Mouse (Mus musculus): ENCODE results near the gene Lhx8.

Lhx8 gene

GRCm38 (mm10) chr3:154330181-154331002 is at the start of gene Lhx8:
TSS of gene Lhx8 (minus strand) at chr3:154330659.
- in situ Hi-C loops (cut with MboI, MseI): loop anchor here (10.0 kb wide), 2 partner anchors 244 to 376 kb away; no protein-coding TSS in a partner anchor

- in situ Hi-C loops (cut with MboI, MseI): no loop called here
Measured at GRCm38 (mm10) chr3:154373536-154373935, 43.1 kb upstream of the Lhx8 start.

- in situ Hi-C loops (cut with MboI, MseI): no loop called here
Measured at GRCm38 (mm10) chr3:154372688-154373087, 42.2 kb upstream of the Lhx8 start.

- in situ Hi-C loops (cut with MboI, MseI): no loop called here
Measured at GRCm38 (mm10) chr3:154367327-154367726, 36.9 kb upstream of the Lhx8 start.

GRCm38 (mm10) chr3:154364604-154365209 is 34.2 kb upstream of the Lhx8 start:
- in situ Hi-C loops (cut with MboI, MseI): no loop called here

- in situ Hi-C loops (cut with MboI, MseI): no loop called here
Measured at GRCm38 (mm10) chr3:154363507-154363906, 33.0 kb upstream of the Lhx8 start.

- in situ Hi-C loops (cut with MboI, MseI): loop anchor here (5.0 kb wide), 1 partner anchor 173 kb away; no protein-coding TSS in a partner anchor
Measured at GRCm38 (mm10) chr3:154359231-154359630, 28.8 kb upstream of the Lhx8 start.

GRCm38 (mm10) chr3:154340294-154340914 is 9.9 kb upstream of the Lhx8 start:
- in situ Hi-C loops (cut with MboI, MseI): no loop called here

GRCm38 (mm10) chr3:154339649-154340260 is 9.3 kb upstream of the Lhx8 start:
- in situ Hi-C loops (cut with MboI, MseI): loop anchor here (10.0 kb wide), 2 partner anchors 235 to 385 kb away; no protein-coding TSS in a partner anchor

GRCm38 (mm10) chr3:154334806-154335205 is 4.3 kb upstream of the Lhx8 start:
- in situ Hi-C loops (cut with MboI, MseI): loop anchor here (10.0 kb wide), 2 partner anchors 240 to 380 kb away; no protein-coding TSS in a partner anchor

- in situ Hi-C loops (cut with MboI, MseI): loop anchor here (10.0 kb wide), 2 partner anchors 241 to 379 kb away; no protein-coding TSS in a partner anchor
Measured at GRCm38 (mm10) chr3:154333401-154333999, 3.0 kb upstream of the Lhx8 start.

GRCm38 (mm10) chr3:154332941-154333340 is 2.5 kb upstream of the Lhx8 start:
- in situ Hi-C loops (cut with MboI, MseI): loop anchor here (10.0 kb wide), 2 partner anchors 242 to 378 kb away; no protein-coding TSS in a partner anchor

GRCm38 (mm10) chr3:154332213-154332530 is 1.7 kb upstream of the Lhx8 start:
- in situ Hi-C loops (cut with MboI, MseI): loop anchor here (10.0 kb wide), 2 partner anchors 243 to 377 kb away; no protein-coding TSS in a partner anchor

GRCm38 (mm10) chr3:154331506-154332212 is 1.2 kb upstream of the Lhx8 start:
- in situ Hi-C loops (cut with MboI, MseI): loop anchor here (10.0 kb wide), 2 partner anchors 243 to 377 kb away; no protein-coding TSS in a partner anchor

- in situ Hi-C loops (cut with MboI, MseI): loop anchor here (10.0 kb wide), 2 partner anchors 244 to 376 kb away; no protein-coding TSS in a partner anchor
Measured at GRCm38 (mm10) chr3:154331003-154331340, 513 bp upstream of the Lhx8 start.

GRCm38 (mm10) chr3:154329323-154330180 is 907 bp downstream of the Lhx8 start:
- in situ Hi-C loops (cut with MboI, MseI): loop anchor here (10.0 kb wide), 2 partner anchors 245 to 375 kb away; no protein-coding TSS in a partner anchor

GRCm38 (mm10) chr3:154328721-154329322 is 1.6 kb downstream of the Lhx8 start:
- in situ Hi-C loops (cut with MboI, MseI): no loop called here

- in situ Hi-C loops (cut with MboI, MseI): no loop called here
Measured at GRCm38 (mm10) chr3:154327883-154328720, 2.4 kb downstream of the Lhx8 start.
